Mouse (Mus musculus) right cerebral cortex, postnatal 4 days (tissue): ENCODE data around the gene Arhgef6.

Experiments used
- DNase-seq: peaks from one replicate; pipeline ENCODE4 v3.0.0-alpha.2; 2022

Arhgef6 gene

GRCm38 (mm10) chrX:57338371-57339211 is at the start of gene Arhgef6:
Arhgef6 (minus strand) TSS chrX:57338729.
- peak; percentile 1 for DNase-seq

GRCm38 (mm10) chrX:57380915-57381314 is 42.4 kb upstream of the Arhgef6 start:
- peak; percentile 6 for DNase-seq

- DNase-seq: no peak
Measured at GRCm38 (mm10) chrX:57378579-57378978, 40.0 kb upstream of the Arhgef6 start.

GRCm38 (mm10) chrX:57377096-57377495 is 38.6 kb upstream of the Arhgef6 start:
- no peak for DNase-seq

GRCm38 (mm10) chrX:57374029-57374428 is 35.5 kb upstream of the Arhgef6 start:
- no peak for DNase-seq

GRCm38 (mm10) chrX:57373543-57373942 is 35.0 kb upstream of the Arhgef6 start:
- DNase-seq: no peak

GRCm38 (mm10) chrX:57372965-57373364 is 34.4 kb upstream of the Arhgef6 start:
- no peak for DNase-seq

GRCm38 (mm10) chrX:57364891-57365569 is 26.5 kb upstream of the Arhgef6 start:
- DNase-seq: no peak

GRCm38 (mm10) chrX:57359316-57359715 is 20.8 kb upstream of the Arhgef6 start:
- DNase-seq: no peak

GRCm38 (mm10) chrX:57339220-57339619 is 691 bp upstream of the Arhgef6 start:
- no peak for DNase-seq

GRCm38 (mm10) chrX:57337582-57337981 is 947 bp downstream of the Arhgef6 start:
- no peak for DNase-seq

- DNase-seq: no peak
Measured at GRCm38 (mm10) chrX:57336958-57337357, 1.6 kb downstream of the Arhgef6 start.

GRCm38 (mm10) chrX:57335313-57335712 is 3.2 kb downstream of the Arhgef6 start:
- no peak for DNase-seq

GRCm38 (mm10) chrX:57327668-57328338 is 10.7 kb downstream of the Arhgef6 start:
- DNase-seq: no peak

GRCm38 (mm10) chrX:57326487-57327221 is 11.9 kb downstream of the Arhgef6 start:
- peak; percentile 3 for DNase-seq

GRCm38 (mm10) chrX:57325861-57326461 is 12.6 kb downstream of the Arhgef6 start:
- peak; percentile 11 for DNase-seq

- no peak for DNase-seq
Measured at GRCm38 (mm10) chrX:57324891-57325290, 13.6 kb downstream of the Arhgef6 start.

GRCm38 (mm10) chrX:57312066-57312465 is 26.5 kb downstream of the Arhgef6 start:
- DNase-seq: no peak

- no peak for DNase-seq
Measured at GRCm38 (mm10) chrX:57309993-57310392, 28.5 kb downstream of the Arhgef6 start.

GRCm38 (mm10) chrX:57306747-57307146 is 31.8 kb downstream of the Arhgef6 start:
- no peak for DNase-seq

GRCm38 (mm10) chrX:57304784-57305287 is 33.7 kb downstream of the Arhgef6 start:
- DNase-seq: no peak

GRCm38 (mm10) chrX:57303188-57303878 is 35.2 kb downstream of the Arhgef6 start:
- DNase-seq: no peak
